Mouse (Mus musculus): Measurements from ENCODE around the gene Zfp57.

DNA sequence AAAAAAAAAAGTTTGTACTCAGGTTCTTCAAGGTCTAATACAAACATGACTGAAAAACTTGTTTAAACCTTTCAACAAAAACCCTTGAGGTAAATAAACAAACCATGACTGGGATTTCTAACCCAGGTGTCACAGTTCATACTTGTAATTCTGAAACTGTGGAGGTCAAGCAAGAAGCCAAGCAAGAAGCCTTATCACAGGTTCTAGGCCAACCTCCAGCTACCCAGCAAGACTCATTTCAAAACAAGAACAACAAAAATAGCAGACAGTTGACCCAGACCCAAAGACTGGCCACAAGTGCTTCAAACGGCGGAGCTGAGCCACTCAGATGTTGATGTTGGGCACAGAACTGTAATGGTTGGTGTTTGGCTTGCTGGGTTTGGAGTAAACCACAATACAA lies 6.4 kb upstream of the Zfp57 start:
- no peak for TF ChIP-seq USF1 (IDR thresholded peaks at IDR 0.05; ENCODE audit: low read depth)
- TF ChIP-seq TCF12 (IDR thresholded peaks at IDR 0.05; ENCODE audit: insufficient read depth, poor library complexity, severe bottlenecking): no peak
- no peak for TF ChIP-seq POLR2A (IDR thresholded peaks at IDR 0.05; ENCODE audit: insufficient read length, low read depth)
